Mouse (Mus musculus) MEL-GATA-1-ER (cell line): ENCODE data around the gene Errfi1.

Source experiments
- DNase-seq: peaks from one replicate; pipeline ENCODE4 v3.0.0-alpha.2; 2012; ENCODE audit warnings: low read depth; ENCODE audit errors: extremely low read depth

The Errfi1 gene

DNA sequence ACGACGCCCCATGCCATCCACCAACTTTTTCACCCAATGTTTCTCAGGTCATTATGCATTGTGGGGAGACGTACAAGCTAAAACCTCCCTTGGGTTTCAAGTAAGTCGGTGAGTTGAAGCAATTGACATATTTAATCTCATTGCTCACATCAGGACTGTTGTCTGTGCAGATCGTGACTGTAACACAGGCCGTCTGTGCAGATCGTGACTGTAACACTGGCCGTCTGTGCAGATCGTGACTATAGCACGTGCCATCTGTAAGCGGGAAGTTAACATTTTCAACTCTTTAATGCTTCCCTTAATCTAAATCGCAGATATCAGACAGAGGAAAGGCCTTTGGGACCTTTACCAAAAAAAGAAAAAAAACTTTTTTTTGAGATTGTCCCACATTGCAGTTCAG lies 60.0 kb downstream of the Errfi1 start:
- peak; percentile 54 for DNase-seq

DNA sequence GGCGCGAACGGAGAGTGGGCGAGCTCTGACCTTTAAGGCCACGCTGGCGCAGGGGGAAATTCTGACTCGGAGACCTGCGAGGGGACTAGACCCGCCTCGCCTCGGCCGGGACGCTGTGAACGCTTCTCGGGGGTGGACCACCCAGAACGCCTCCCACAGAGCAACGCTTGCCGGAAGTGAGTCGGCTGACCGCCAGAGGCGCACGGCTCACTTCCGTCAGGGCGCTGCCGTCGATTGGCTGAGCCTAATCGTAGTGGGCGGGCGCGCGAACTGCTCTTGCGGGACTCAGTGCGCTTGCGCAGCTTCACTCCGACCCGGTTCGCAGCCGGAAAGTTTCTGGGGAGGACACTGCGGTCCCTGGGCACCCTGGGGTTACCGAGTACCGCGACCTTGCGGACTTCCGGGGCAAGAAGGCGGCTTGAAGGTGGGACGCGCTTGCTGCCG lies 60.6 kb downstream of the Errfi1 start, which contains the start of the genes Park7 and Tnfrsf9:
TSS of gene Park7 (minus strand) at position 148 of the 444 bp plus-strand sequence.
TSS of gene Tnfrsf9 (plus strand) at position 273 of the 444 bp plus-strand sequence.
- DNase-seq: peak; percentile 93

DNA sequence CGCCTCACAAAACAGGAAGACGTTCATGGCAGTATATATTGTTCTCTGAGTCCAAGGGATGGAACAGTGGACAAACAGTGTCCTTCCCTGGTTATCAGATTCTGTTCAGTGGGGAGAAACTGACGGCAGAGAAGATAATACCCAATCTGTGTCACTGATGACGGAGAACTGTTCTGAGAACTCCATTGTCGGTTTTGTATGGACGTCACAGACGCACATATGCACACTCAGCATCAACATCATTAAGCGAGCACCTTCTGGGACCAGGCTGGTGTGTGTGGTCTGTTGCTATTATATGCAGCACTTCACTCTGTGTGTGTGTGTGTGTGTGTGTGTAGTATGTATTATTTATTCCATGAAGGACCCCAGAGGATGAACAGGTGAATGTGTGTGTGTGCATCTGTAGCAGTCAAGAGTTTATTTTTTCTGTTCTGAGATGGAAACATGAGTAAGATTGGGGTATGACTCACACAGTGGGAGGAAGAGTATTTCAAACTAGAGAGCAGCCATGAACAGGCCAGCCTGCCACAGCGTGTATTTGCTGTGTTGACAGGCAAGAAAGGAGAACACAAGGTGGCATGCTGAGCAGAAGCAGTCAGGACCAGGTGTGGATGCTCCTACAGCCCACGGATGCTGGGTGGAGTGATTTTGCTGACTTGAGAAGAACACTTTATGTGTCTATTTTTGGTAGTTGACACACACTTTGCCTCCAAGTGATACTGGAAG lies 61.6 kb downstream of the Errfi1 start:
- no peak for DNase-seq

DNA sequence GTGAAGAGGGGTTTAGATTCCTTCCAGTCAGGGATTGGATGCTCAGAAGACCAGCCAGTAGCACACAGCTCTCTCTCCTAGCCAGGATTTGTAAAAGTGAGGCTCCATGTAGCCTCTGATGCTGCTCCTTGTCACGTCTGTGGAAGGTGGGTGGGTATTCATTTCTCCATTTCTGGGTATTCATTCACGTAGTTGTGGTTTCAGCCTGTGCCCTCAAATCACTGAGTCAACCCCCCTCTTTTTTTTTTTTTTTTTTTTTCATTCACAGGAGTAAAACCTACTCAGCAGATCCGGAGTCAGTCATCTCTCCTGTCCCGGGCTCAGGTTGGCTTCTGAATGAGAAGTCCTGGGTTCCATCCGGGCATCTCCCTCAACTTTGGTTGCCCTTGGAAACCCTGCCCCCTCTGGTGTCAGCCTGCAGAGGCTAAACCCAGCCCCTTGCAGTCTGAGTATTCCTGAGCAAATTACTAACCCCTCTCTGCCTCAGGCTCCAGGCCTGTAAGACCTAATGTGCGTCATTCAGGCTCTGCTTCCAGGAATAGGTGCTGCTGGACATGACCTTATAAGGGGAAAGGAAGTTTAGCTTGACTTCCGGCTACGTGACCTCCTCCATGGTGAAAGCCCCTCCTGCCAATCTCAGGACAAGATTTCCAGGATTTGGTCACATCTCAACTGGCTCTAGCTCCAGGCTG lies 63.8 kb downstream of the Errfi1 start:
- no peak for DNase-seq
